Mouse (Mus musculus) embryonic facial prominence, embryonic 14.5 days (tissue): ENCODE measurements around the gene Rnf19b. TPM values are rescaled to one million over a fixed set of nuclear protein-coding genes. Genes with fewer than 3 reads are reported as not detected.

Experiments used
- ATAC-seq: fragments of 200-750 bp; cut with Nextera tagmentation; 2 replicates; pipeline ENCODE4 v1.8.0; 2017; ENCODE audit warnings: low read depth, moderate number of reproducible peaks, moderate TSS enrichment
- DNase-seq: peaks from one replicate; pipeline ENCODE4 v3.0.0-alpha.2; 2015; ENCODE audit warnings: low spot score
- H3K27ac ChIP-seq: fragments of 300-500 bp; sonication (generic); replicated peaks from 2 replicates; pipeline ENCODE4 v1.5.1; 2014; ENCODE audit warnings: low read depth, mild to moderate bottlenecking, low read length, moderate library complexity
- H3K27me3 ChIP-seq: fragments of 300-500 bp; sonication (generic); replicated peaks from 2 replicates; pipeline ENCODE4 v1.6.1; 2014; ENCODE audit warnings: low read length; ENCODE audit not compliant: control insufficient read depth, insufficient read depth
- H3K36me3 ChIP-seq: fragments of 300-500 bp; sonication (generic); 2 replicates; pipeline ENCODE4 v1.6.1; 2014; ENCODE audit warnings: low read length, mixed read lengths; ENCODE audit not compliant: control insufficient read depth, insufficient read depth
- H3K4me1 ChIP-seq: fragments of 300-500 bp; sonication (generic); 2 replicates; pipeline ENCODE4 v1.6.1; 2014; ENCODE audit warnings: antibody characterized with exemption, low read length; ENCODE audit not compliant: control insufficient read depth, insufficient read depth
- H3K4me2 ChIP-seq: fragments of 300-500 bp; sonication (generic); 2 replicates; pipeline ENCODE4 v1.6.1; 2014; ENCODE audit warnings: low read depth, mild to moderate bottlenecking, low read length, moderate library complexity, mixed read lengths
- H3K4me3 ChIP-seq: fragments of 300-500 bp; sonication (generic); 2 replicates; pipeline ENCODE4 v1.5.1; 2014; ENCODE audit warnings: low read depth, mild to moderate bottlenecking, low read length
- H3K9ac ChIP-seq: fragments of 300-500 bp; sonication (generic); 2 replicates; pipeline ENCODE4 v1.6.1; 2014; ENCODE audit warnings: low read depth, mild to moderate bottlenecking, low read length, moderate library complexity, mixed read lengths
- H3K9me3 ChIP-seq: fragments of 300-500 bp; sonication (generic); 2 replicates; pipeline ENCODE4 v1.6.1; 2016; ENCODE audit warnings: low read length; ENCODE audit not compliant: control insufficient read depth
- WGBS: fragments of 180-500 bp; shearing (Covaris S2); extraction: QIAGEN DNeasy Blood & Tissue Kit; methylation state at CpG from one replicate; pipeline ENCODE4 v1.1.7; 2014; 5-methylcytosine and 5-hydroxymethylcytosine counted together
- polyA plus RNA-seq: library from polyadenylated mRNA; unstranded; fragments of >200 nt; fragmentation: Nextera tagmentation; extraction: Ambion mirVana; gene quantifications from 2 replicates; pipeline ENCODE4 v1.2.1, GENCODE M21; 2014

Rnf19b gene
- polyA plus RNA-seq, 1 experiment from 2014 or later = 11.3 TPM

GRCm38 (mm10) chr4:129048501-129049305 lies 9.4 kb upstream of the Rnf19b start:
- Histone ChIP-seq H3K4me3 (peak overlapping the region; percentile 47), H3K4me2 (peak overlapping the region; percentile 94), H3K27ac (peak overlapping the region; percentile 59), H3K27me3 (peaks cover 27% of the 10 kb centered on the region), H3K36me3 (no peaks in the 10 kb centered on the region), H3K9me3 (no peaks in the 10 kb centered on the region), H3K4me1 (peaks cover 7% of the 10 kb centered on the region; the same call in 1 of the 2 replicates), H3K9ac (peak overlapping the region; percentile 73)
- DNase-seq = peak; percentile 89
- WGBS = under 1% methylated on average over 46 of the region's 52 CpGs
- ATAC-seq = peak; percentile 91

GRCm38 (mm10) chr4:129049306-129050011 lies 8.6 kb upstream of the Rnf19b start:
- no peak for DNase-seq

GRCm38 (mm10) chr4:129050365-129050764 lies 7.7 kb upstream of the Rnf19b start:
- Histone ChIP-seq H3K4me2 (no peak overlapping the region), H3K27ac (no peak overlapping the region), H3K4me1 (peaks cover 7% of the 10 kb centered on the region; the same call in 1 of the 2 replicates), H3K27me3 (peaks cover 27% of the 10 kb centered on the region), H3K9me3 (no peaks in the 10 kb centered on the region), H3K36me3 (no peaks in the 10 kb centered on the region), H3K9ac (no peak overlapping the region), H3K4me3 (no peak overlapping the region)
- 63% methylated on average over 4 of the region's 4 CpGs for WGBS
- ATAC-seq (no peak), DNase-seq (no peak)

More at GRCm38 (mm10) chr4:129049306-129050011, 8.6 kb upstream of the Rnf19b start:
- Histone ChIP-seq H3K4me3 (peak overlapping the region; percentile 47), H3K9me3 (no peaks in the 10 kb centered on the region), H3K4me2 (peak overlapping the region; percentile 94), H3K36me3 (no peaks in the 10 kb centered on the region), H3K27ac (peak overlapping the region; percentile 59), H3K27me3 (peaks cover 27% of the 10 kb centered on the region), H3K4me1 (peaks cover 7% of the 10 kb centered on the region; the same call in 1 of the 2 replicates), H3K9ac (peak overlapping the region; percentile 73)
- WGBS = 3% methylated on average over 23 of the region's 23 CpGs
- 0 out of 2 replicates have a peak, but pooled peaks have one; percentile 21 for ATAC-seq

GRCm38 (mm10) chr4:129050901-129051417 lies 7.1 kb upstream of the Rnf19b start:
- H3K9me3 ChIP-seq = no peaks in the 10 kb centered on the region
- H3K9ac ChIP-seq = no peak overlapping the region
- H3K27me3 ChIP-seq = peaks cover 27% of the 10 kb centered on the region
- DNase-seq = no peak
- no peak overlapping the region for H3K27ac ChIP-seq
- no peak overlapping the region for H3K4me3 ChIP-seq
- 56% methylated on average over 6 of the region's 6 CpGs for WGBS
- no peak overlapping the region for H3K4me2 ChIP-seq
- H3K36me3 ChIP-seq = no peaks in the 10 kb centered on the region
- no peak for ATAC-seq
- peaks cover 7% of the 10 kb centered on the region; the same call in 1 of the 2 replicates for H3K4me1 ChIP-seq

- H3K4me3 ChIP-seq = no peak overlapping the region
- ATAC-seq = no peak
- H3K4me1 ChIP-seq = peaks cover 7% of the 10 kb centered on the region; the same call in 1 of the 2 replicates
- DNase-seq = no peak
- H3K27me3 ChIP-seq = peaks cover 24% of the 10 kb centered on the region
- no peaks in the 10 kb centered on the region for H3K9me3 ChIP-seq
- no peak overlapping the region for H3K27ac ChIP-seq
- H3K36me3 ChIP-seq = no peaks in the 10 kb centered on the region
- H3K9ac ChIP-seq = no peak overlapping the region
- H3K4me2 ChIP-seq = no peak overlapping the region
- 27% methylated on average over 11 of the region's 11 CpGs for WGBS
Observed at GRCm38 (mm10) chr4:129051461-129052183, 6.4 kb upstream of the Rnf19b start.

- Histone ChIP-seq H3K4me3 (no peak overlapping the region), H3K4me1 (peaks cover 7% of the 10 kb centered on the region), H3K9ac (no peak overlapping the region), H3K4me2 (no peak overlapping the region), H3K27ac (no peak overlapping the region), H3K36me3 (no peaks in the 10 kb centered on the region), H3K27me3 (peaks cover 13% of the 10 kb centered on the region), H3K9me3 (no peaks in the 10 kb centered on the region)
- 78% methylated on average over 12 of the region's 12 CpGs for WGBS
- DNase-seq (no peak), ATAC-seq (no peak)
Observed at GRCm38 (mm10) chr4:129054757-129055156, 3.3 kb upstream of the Rnf19b start.

GRCm38 (mm10) chr4:129055562-129055961 lies 2.5 kb upstream of the Rnf19b start:
- ATAC-seq = no peak
- Histone ChIP-seq H3K9me3 (no peaks in the 10 kb centered on the region), H3K27ac (no peak overlapping the region), H3K4me3 (no peak overlapping the region), H3K36me3 (no peaks in the 10 kb centered on the region), H3K4me1 (peaks cover 10% of the 10 kb centered on the region), H3K9ac (no peak overlapping the region), H3K4me2 (no peak overlapping the region), H3K27me3 (peaks cover 9% of the 10 kb centered on the region)
- WGBS = 84% methylated on average over 5 of the region's 5 CpGs
- no peak for DNase-seq
